Mouse (Mus musculus) testis, adult 2 months (tissue): ENCODE measurements around the gene Tmem265.

ENCODE experiments used
- CTCF ChIP-seq: fragments of 200-500 bp; IDR thresholded peaks from 2 replicates; pipeline ENCODE4 v1.5.1; 2012; ENCODE audit warnings: low read depth, mild to moderate bottlenecking, inconsistent platforms, low read length, moderate library complexity; ENCODE audit not compliant: control insufficient read depth, insufficient read depth, insufficient replicate concordance
- POLR2A ChIP-seq: fragments of 200-500 bp; IDR thresholded peaks from 2 replicates; pipeline ENCODE4 v1.6.1; 2012; ENCODE audit warnings: low read depth, mild to moderate bottlenecking, inconsistent platforms, low read length, moderate library complexity; ENCODE audit not compliant: control insufficient read depth

GRCm38 (mm10) chr7:127519284-127519683, 41.9 kb upstream of the Tmem265 start, which contains the start of gene Gm42715:
- TF ChIP-seq CTCF (no peak), POLR2A (no peak)
